Mouse (Mus musculus) liver, embryonic 14 days (tissue): ENCODE results near the gene Bclaf3. TPM values are rescaled to one million over a fixed set of nuclear protein-coding genes. Genes with fewer than 3 reads are reported as not detected.

ENCODE experiments used
- polyA plus RNA-seq: library from polyadenylated mRNA; depleted of rRNA; stranded (reverse); fragments of >200 nt; gene quantifications from 2 replicates; pipeline ENCODE4 v1.2.3, GENCODE M21; 2012; rRNA removed

Gene Bclaf3
- 6.8 and 7.2 TPM in 2 replicates for polyA plus RNA-seq

DNA sequence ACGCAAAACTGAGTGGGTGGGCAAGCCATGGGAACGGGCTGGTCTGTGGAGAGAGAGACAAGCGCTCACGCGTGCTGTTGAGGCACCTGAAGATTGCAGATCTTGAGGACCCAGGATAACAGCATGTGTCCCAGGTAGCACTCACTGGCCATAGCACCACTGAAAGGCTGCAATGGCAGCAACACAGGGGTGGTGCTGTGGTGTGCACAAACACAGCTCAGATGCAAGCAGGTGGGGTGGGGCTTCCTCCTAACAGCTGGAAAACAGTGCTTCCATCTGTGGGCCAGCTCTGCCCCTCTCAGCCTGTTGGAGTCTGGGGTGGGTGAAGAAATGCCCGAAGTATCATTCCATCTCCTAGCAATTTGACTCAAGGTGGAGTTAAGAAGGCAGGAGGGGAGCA lies at the start of gene Bclaf3:
TSS of gene Bclaf3 (plus strand) at position 301 of the 400 bp plus-strand sequence.

DNA sequence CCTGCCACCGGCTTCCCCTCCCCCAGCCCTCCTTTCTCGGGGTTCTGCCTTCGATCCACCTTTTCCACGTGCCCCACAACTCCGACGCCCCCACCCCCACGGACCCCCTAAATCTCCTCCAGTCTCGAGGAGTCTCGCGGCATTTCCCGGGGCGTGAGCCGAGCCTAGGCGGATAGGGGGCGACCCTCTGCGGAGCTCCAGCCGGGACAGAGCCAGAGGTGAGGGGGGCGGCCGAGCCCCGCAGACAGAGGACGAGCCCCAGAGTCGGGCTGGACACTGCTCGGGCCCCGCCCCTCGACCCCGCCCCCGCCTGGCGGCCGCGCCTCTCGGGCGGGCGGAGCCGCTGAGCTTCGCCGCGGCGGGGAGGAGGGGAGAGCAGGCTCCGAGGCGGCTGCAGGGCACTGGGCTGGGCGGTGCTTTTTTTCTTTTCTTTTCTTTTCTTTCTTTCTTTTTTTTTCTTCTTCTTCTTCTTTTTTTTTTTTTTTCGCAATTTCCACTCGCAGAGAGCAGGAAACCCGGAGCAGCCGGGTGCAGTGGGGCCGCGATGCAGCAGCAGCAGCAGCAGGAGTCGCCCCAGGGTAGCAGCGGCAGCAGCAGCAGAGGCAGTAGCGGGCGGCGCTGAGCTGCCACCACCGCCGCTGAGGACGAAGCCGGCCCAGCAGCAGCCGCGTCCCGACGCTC lies 100.6 kb downstream of the Bclaf3 start, which contains the start of gene Sh3kbp1:
TSS of gene Sh3kbp1 (plus strand) at position 366 of the 681 bp plus-strand sequence.

Other genes with a start within 250 kb of the Bclaf3 start
- 51.5 and 55.9 TPM in 2 replicates for gene Eif1ax, start 154.5 kb upstream of the Bclaf3 start, polyA plus RNA-seq
- gene Map7d2, start 112.1 kb upstream of the Bclaf3 start, polyA plus RNA-seq: 0.01 TPM in 2 replicates
- gene Sh3kbp1, start 100.6 kb downstream of the Bclaf3 start, polyA plus RNA-seq: 4.2 and 5.0 TPM in 2 replicates